Mouse (Mus musculus) midbrain, embryonic 12.5 days (tissue): ENCODE measurements around the gene Onecut1. TPM values are rescaled to one million over a fixed set of nuclear protein-coding genes. Genes with fewer than 3 reads are reported as not detected.

ENCODE experiments used
- ATAC-seq: fragments of 200-750 bp; cut with Nextera tagmentation; 2 replicates; pipeline ENCODE4 v1.8.0; 2017; ENCODE audit warnings: low read depth, moderate TSS enrichment, moderate library complexity; ENCODE audit not compliant: low FRiP score
- H3K27ac ChIP-seq: fragments of 300-500 bp; sonication (generic); replicated peaks from 2 replicates; pipeline ENCODE4 v1.5.1; 2016; ENCODE audit warnings: mild to moderate bottlenecking
- H3K27me3 ChIP-seq: fragments of 300-500 bp; sonication (generic); 2 replicates; pipeline ENCODE4 v1.6.1; 2016; ENCODE audit warnings: mild to moderate bottlenecking
- H3K36me3 ChIP-seq: fragments of 300-500 bp; sonication (generic); 2 replicates; pipeline ENCODE4 v1.6.1; 2016
- H3K4me1 ChIP-seq: fragments of 300-500 bp; sonication (generic); 2 replicates; pipeline ENCODE4 v1.6.1; 2016
- H3K4me2 ChIP-seq: fragments of 300-500 bp; sonication (generic); replicated peaks from 2 replicates; pipeline ENCODE4 v1.6.1; 2016; ENCODE audit warnings: mild to moderate bottlenecking, moderate library complexity
- H3K4me3 ChIP-seq: fragments of 300-500 bp; sonication (generic); 2 replicates; pipeline ENCODE4 v1.5.1; 2016; ENCODE audit warnings: mild to moderate bottlenecking
- H3K9ac ChIP-seq: fragments of 300-500 bp; sonication (generic); replicated peaks from 2 replicates; pipeline ENCODE4 v1.6.1; 2016; ENCODE audit warnings: mild to moderate bottlenecking, moderate library complexity
- H3K9me3 ChIP-seq: fragments of 300-500 bp; sonication (generic); 2 replicates; pipeline ENCODE4 v1.6.1; 2016; ENCODE audit warnings: mild to moderate bottlenecking
- WGBS: fragments of 180-500 bp; shearing (Covaris S2); methylation state at CpG from one replicate; pipeline ENCODE4 v1.1.7; 2016; 5-methylcytosine and 5-hydroxymethylcytosine counted together
- polyA plus RNA-seq: library from polyadenylated mRNA; unstranded; fragments of >200 nt; fragmentation: Nextera tagmentation; extraction: Ambion mirVana; gene quantifications from 2 replicates; pipeline ENCODE4 v1.2.1, GENCODE M21; 2016

The Onecut1 gene
- polyA plus RNA-seq, 1 experiment from 2014 or later, result 18.0 TPM

- Histone ChIP-seq H3K9me3 (no peaks in the 10 kb centered on the region), H3K36me3 (no peaks in the 10 kb centered on the region), H3K4me1 (peaks cover 40% of the 10 kb centered on the region), H3K4me2 (peak overlapping the region; percentile 86), H3K9ac (peak overlapping the region; percentile 77), H3K27me3 (peaks cover 96% of the 10 kb centered on the region), H3K4me3 (peak overlapping the region; percentile 61), H3K27ac (peak overlapping the region; percentile 87)
- WGBS, result 1% methylated on average over 56 of the region's 56 CpGs
- ATAC-seq, result no peak
Measured at GRCm38 (mm10) chr9:74862783-74863654, 1.3 kb downstream of the Onecut1 start.

GRCm38 (mm10) chr9:74863655-74864443 is 2.1 kb downstream of the Onecut1 start:
- Histone ChIP-seq H3K4me1 (peaks cover 48% of the 10 kb centered on the region), H3K27me3 (peaks cover 96% of the 10 kb centered on the region), H3K36me3 (no peaks in the 10 kb centered on the region), H3K4me3 (peak overlapping the region; percentile 61), H3K9me3 (no peaks in the 10 kb centered on the region), H3K9ac (peak overlapping the region; percentile 77), H3K4me2 (peak overlapping the region; percentile 86), H3K27ac (peak overlapping the region; percentile 87)
- under 1% methylated on average over 36 of the region's 36 CpGs for WGBS
- no peak for ATAC-seq

GRCm38 (mm10) chr9:74864471-74864870 is 2.8 kb downstream of the Onecut1 start:
- H3K4me1 ChIP-seq, result peaks cover 48% of the 10 kb centered on the region
- ATAC-seq, result no peak
- H3K27me3 ChIP-seq, result peaks cover 92% of the 10 kb centered on the region
- no peaks in the 10 kb centered on the region for H3K36me3 ChIP-seq
- H3K9ac ChIP-seq, result peak overlapping the region; percentile 77
- H3K4me2 ChIP-seq, result peak overlapping the region; percentile 86
- peak overlapping the region; percentile 87 for H3K27ac ChIP-seq
- H3K4me3 ChIP-seq, result peak overlapping the region; percentile 61
- under 1% methylated on average over 14 of the region's 14 CpGs for WGBS
- H3K9me3 ChIP-seq, result no peaks in the 10 kb centered on the region

GRCm38 (mm10) chr9:74866596-74867313 is 5.0 kb downstream of the Onecut1 start:
- no peaks in the 10 kb centered on the region for H3K9me3 ChIP-seq
- peaks cover 37% of the 10 kb centered on the region for H3K4me1 ChIP-seq
- peak overlapping the region; percentile 87 for H3K27ac ChIP-seq
- peaks cover 76% of the 10 kb centered on the region for H3K27me3 ChIP-seq
- H3K36me3 ChIP-seq, result no peaks in the 10 kb centered on the region
- 4% methylated on average over 27 of the region's 27 CpGs for WGBS
- ATAC-seq, result no peak
- H3K9ac ChIP-seq, result peak overlapping the region; percentile 65
- peak overlapping the region; percentile 61 for H3K4me3 ChIP-seq
- H3K4me2 ChIP-seq, result peak overlapping the region; percentile 86

- Histone ChIP-seq H3K36me3 (no peaks in the 10 kb centered on the region), H3K27me3 (peaks cover 68% of the 10 kb centered on the region), H3K4me1 (peaks cover 30% of the 10 kb centered on the region), H3K27ac (peak overlapping the region; percentile 87), H3K9me3 (no peaks in the 10 kb centered on the region), H3K9ac (peak overlapping the region; percentile 65; the same call in 1 of the 2 replicates), H3K4me2 (peak overlapping the region; percentile 86), H3K4me3 (peak overlapping the region; percentile 61)
- WGBS, result 7% methylated on average over 15 of the region's 15 CpGs
- 0 out of 2 replicates have a peak, but pooled peaks have one; percentile 13 for ATAC-seq
Measured at GRCm38 (mm10) chr9:74867641-74868205, 6.0 kb downstream of the Onecut1 start.

GRCm38 (mm10) chr9:74868336-74868950 is 6.7 kb downstream of the Onecut1 start:
- Histone ChIP-seq H3K27ac (peak overlapping the region; percentile 87), H3K27me3 (peaks cover 61% of the 10 kb centered on the region), H3K36me3 (no peaks in the 10 kb centered on the region), H3K4me2 (peak overlapping the region; percentile 86), H3K4me1 (peaks cover 23% of the 10 kb centered on the region), H3K9ac (peak overlapping the region; percentile 45; the same call in 1 of the 2 replicates), H3K4me3 (peak overlapping the region; percentile 61), H3K9me3 (no peaks in the 10 kb centered on the region)
- peak; percentile 24; the same call in 1 of the 2 replicates for ATAC-seq
- 3% methylated on average over 22 of the region's 22 CpGs for WGBS

- Histone ChIP-seq H3K9me3 (no peaks in the 10 kb centered on the region), H3K4me3 (no peak overlapping the region), H3K9ac (no peak overlapping the region), H3K4me1 (peaks cover 16% of the 10 kb centered on the region; the same call in 1 of the 2 replicates), H3K4me2 (0 out of 2 replicates have a peak overlapping the region, but pooled peaks have one; percentile 7), H3K27me3 (peaks cover 38% of the 10 kb centered on the region), H3K27ac (0 out of 2 replicates have a peak overlapping the region, but pooled peaks have one; percentile 30), H3K36me3 (no peaks in the 10 kb centered on the region)
- WGBS, result 24% methylated on average over 13 of the region's 13 CpGs
- no peak for ATAC-seq
Measured at GRCm38 (mm10) chr9:74870960-74871688, 9.4 kb downstream of the Onecut1 start.

GRCm38 (mm10) chr9:74876328-74876727 is 14.6 kb downstream of the Onecut1 start:
- Histone ChIP-seq H3K4me2 (no peak overlapping the region), H3K4me3 (no peak overlapping the region), H3K9me3 (no peaks in the 10 kb centered on the region), H3K36me3 (no peaks in the 10 kb centered on the region), H3K27me3 (0 out of 2 replicates have a peak, but pooled peaks cover 4% of the 10 kb centered on the region), H3K27ac (no peak overlapping the region), H3K9ac (no peak overlapping the region), H3K4me1 (no peaks in the 10 kb centered on the region)
- whole genome bisulfite sequencing, result 74% methylated on average over 6 of the region's 6 CpGs
- no peak for ATAC-seq

GRCm38 (mm10) chr9:74877709-74878108 is 16.0 kb downstream of the Onecut1 start:
- H3K4me1 ChIP-seq, result no peaks in the 10 kb centered on the region
- no peak overlapping the region for H3K9ac ChIP-seq
- no peak for ATAC-seq
- H3K4me2 ChIP-seq, result no peak overlapping the region
- 79% methylated on average over 2 of the region's 2 CpGs for WGBS
- no peaks in the 10 kb centered on the region for H3K36me3 ChIP-seq
- H3K4me3 ChIP-seq, result no peak overlapping the region
- 0 out of 2 replicates have a peak, but pooled peaks cover 4% of the 10 kb centered on the region for H3K27me3 ChIP-seq
- H3K9me3 ChIP-seq, result no peaks in the 10 kb centered on the region
- H3K27ac ChIP-seq, result no peak overlapping the region

GRCm38 (mm10) chr9:74887866-74888265 is 26.1 kb downstream of the Onecut1 start:
- no peak overlapping the region for H3K27ac ChIP-seq
- no peak for ATAC-seq
- no peak overlapping the region for H3K4me3 ChIP-seq
- no peaks in the 10 kb centered on the region for H3K36me3 ChIP-seq
- no peaks in the 10 kb centered on the region for H3K9me3 ChIP-seq
- no peak overlapping the region for H3K9ac ChIP-seq
- H3K4me1 ChIP-seq, result no peaks in the 10 kb centered on the region
- no peaks in the 10 kb centered on the region for H3K27me3 ChIP-seq
- 77% methylated on average over 4 of the region's 4 CpGs for WGBS
- H3K4me2 ChIP-seq, result no peak overlapping the region
